Mouse (Mus musculus): ENCODE measurements around the gene Shc3. TPM values are rescaled to one million over a fixed set of nuclear protein-coding genes. Genes with fewer than 3 reads are reported as not detected.

Gene Shc3
- polyA plus RNA-seq, 1 experiment from 2014 or later = 0.31 TPM

- no peaks in the 10 kb centered on the region for H3K4me1 ChIP-seq (ENCODE audit: insufficient read depth, low read length)
- ATAC-seq (ENCODE audit: low FRiP score, low TSS enrichment) = no peak
- no peak overlapping the region for H3K4me2 ChIP-seq (replicated peaks; ENCODE audit: low read depth, low read length)
- H3K27me3 ChIP-seq (ENCODE audit: insufficient read depth, low read length) = no peaks in the 10 kb centered on the region
- no peak overlapping the region for H3K27ac ChIP-seq (ENCODE audit: low read length)
- H3K9me3 ChIP-seq (ENCODE audit: low read length) = no peaks in the 10 kb centered on the region
- H3K4me3 ChIP-seq (ENCODE audit: low read length) = no peak overlapping the region
- H3K9ac ChIP-seq (replicated peaks; ENCODE audit: low read length) = no peak overlapping the region
- H3K36me3 ChIP-seq (ENCODE audit: insufficient read depth, low read length) = no peaks in the 10 kb centered on the region
- 82% methylated on average over 3 of the region's 3 CpGs for WGBS
Observed at GRCm38 (mm10) chr13:51551824-51552223, 17.4 kb downstream of the Shc3 start.

- H3K9me3 ChIP-seq (ENCODE audit: low read length) = no peaks in the 10 kb centered on the region
- 89% methylated on average over 8 of the region's 8 CpGs for WGBS
- no peak overlapping the region for H3K4me2 ChIP-seq (replicated peaks; ENCODE audit: low read depth, low read length)
- no peak overlapping the region for H3K27ac ChIP-seq (ENCODE audit: low read length)
- ATAC-seq (ENCODE audit: low FRiP score, low TSS enrichment) = no peak
- H3K4me3 ChIP-seq (ENCODE audit: low read length) = no peak overlapping the region
- H3K27me3 ChIP-seq (ENCODE audit: insufficient read depth, low read length) = no peaks in the 10 kb centered on the region
- H3K36me3 ChIP-seq (ENCODE audit: insufficient read depth, low read length) = no peaks in the 10 kb centered on the region
- H3K4me1 ChIP-seq (ENCODE audit: insufficient read depth, low read length) = no peaks in the 10 kb centered on the region
- no peak overlapping the region for H3K9ac ChIP-seq (replicated peaks; ENCODE audit: low read length)
Observed at GRCm38 (mm10) chr13:51539816-51540215, 29.4 kb downstream of the Shc3 start.

- no peaks in the 10 kb centered on the region for H3K36me3 ChIP-seq (ENCODE audit: insufficient read depth, low read length)
- H3K27ac ChIP-seq (ENCODE audit: low read length) = no peak overlapping the region
- 88% methylated on average over 7 of the region's 7 CpGs for WGBS
- no peak overlapping the region for H3K9ac ChIP-seq (replicated peaks; ENCODE audit: low read length)
- no peak overlapping the region for H3K4me3 ChIP-seq (ENCODE audit: low read length)
- H3K9me3 ChIP-seq (ENCODE audit: low read length) = no peaks in the 10 kb centered on the region
- no peak for ATAC-seq (ENCODE audit: low FRiP score, low TSS enrichment)
- no peaks in the 10 kb centered on the region for H3K4me1 ChIP-seq (ENCODE audit: insufficient read depth, low read length)
- no peaks in the 10 kb centered on the region for H3K27me3 ChIP-seq (ENCODE audit: insufficient read depth, low read length)
- no peak overlapping the region for H3K4me2 ChIP-seq (replicated peaks; ENCODE audit: low read depth, low read length)
Observed at GRCm38 (mm10) chr13:51535326-51535725, 33.9 kb downstream of the Shc3 start.

- H3K36me3 ChIP-seq (ENCODE audit: insufficient read depth, low read length) = no peaks in the 10 kb centered on the region
- H3K4me3 ChIP-seq (ENCODE audit: low read length) = no peak overlapping the region
- ATAC-seq (ENCODE audit: low FRiP score, low TSS enrichment) = no peak
- WGBS = 45% methylated on average over 7 of the region's 7 CpGs
- H3K27me3 ChIP-seq (ENCODE audit: insufficient read depth, low read length) = no peaks in the 10 kb centered on the region
- H3K4me1 ChIP-seq (ENCODE audit: insufficient read depth, low read length) = no peaks in the 10 kb centered on the region
- H3K9me3 ChIP-seq (ENCODE audit: low read length) = no peaks in the 10 kb centered on the region
- H3K27ac ChIP-seq (ENCODE audit: low read length) = no peak overlapping the region
- no peak overlapping the region for H3K9ac ChIP-seq (replicated peaks; ENCODE audit: low read length)
- H3K4me2 ChIP-seq (replicated peaks; ENCODE audit: low read depth, low read length) = no peak overlapping the region
Observed at GRCm38 (mm10) chr13:51526480-51526879, 42.7 kb downstream of the Shc3 start.

- WGBS = 82% methylated on average over 4 of the region's 4 CpGs
Observed at GRCm38 (mm10) chr13:51524316-51524715, 44.9 kb downstream of the Shc3 start.

GRCm38 (mm10) chr13:51523311-51523710 is 45.9 kb downstream of the Shc3 start:
- Histone ChIP-seq H3K4me2 (replicated peaks; ENCODE audit: low read depth, low read length) (no peak overlapping the region), H3K4me1 (ENCODE audit: insufficient read depth, low read length) (no peaks in the 10 kb centered on the region), H3K36me3 (ENCODE audit: insufficient read depth, low read length) (no peaks in the 10 kb centered on the region), H3K9me3 (ENCODE audit: low read length) (no peaks in the 10 kb centered on the region), H3K27ac (ENCODE audit: low read length) (no peak overlapping the region), H3K27me3 (ENCODE audit: insufficient read depth, low read length) (no peaks in the 10 kb centered on the region), H3K9ac (replicated peaks; ENCODE audit: low read length) (no peak overlapping the region), H3K4me3 (ENCODE audit: low read length) (no peak overlapping the region)
- no peak for ATAC-seq (ENCODE audit: low FRiP score, low TSS enrichment)
- 96% methylated on average over 10 of the region's 10 CpGs for WGBS

More at GRCm38 (mm10) chr13:51524316-51524715, 44.9 kb downstream of the Shc3 start:
- H3K36me3 ChIP-seq (ENCODE audit: insufficient read depth, low read length) = no peaks in the 10 kb centered on the region
- ATAC-seq (ENCODE audit: low FRiP score, low TSS enrichment) = no peak
- H3K9me3 ChIP-seq (ENCODE audit: low read length) = no peaks in the 10 kb centered on the region
- H3K27me3 ChIP-seq (ENCODE audit: insufficient read depth, low read length) = no peaks in the 10 kb centered on the region
- no peaks in the 10 kb centered on the region for H3K4me1 ChIP-seq (ENCODE audit: insufficient read depth, low read length)
- no peak overlapping the region for H3K27ac ChIP-seq (ENCODE audit: low read length)
- H3K4me3 ChIP-seq (ENCODE audit: low read length) = no peak overlapping the region
- no peak overlapping the region for H3K4me2 ChIP-seq (replicated peaks; ENCODE audit: low read depth, low read length)
- H3K9ac ChIP-seq (replicated peaks; ENCODE audit: low read length) = no peak overlapping the region

- no peaks in the 10 kb centered on the region for H3K36me3 ChIP-seq (ENCODE audit: insufficient read depth, low read length)
- 91% methylated on average over 6 of the region's 6 CpGs for WGBS
Observed at GRCm38 (mm10) chr13:51518880-51519279, 50.3 kb downstream of the Shc3 start.

GRCm38 (mm10) chr13:51517943-51518342 is 51.3 kb downstream of the Shc3 start:
- Histone ChIP-seq H3K36me3 (ENCODE audit: insufficient read depth, low read length) (no peaks in the 10 kb centered on the region), H3K9ac (replicated peaks; ENCODE audit: low read length) (no peak overlapping the region), H3K27me3 (ENCODE audit: insufficient read depth, low read length) (no peaks in the 10 kb centered on the region), H3K4me2 (replicated peaks; ENCODE audit: low read depth, low read length) (no peak overlapping the region), H3K9me3 (ENCODE audit: low read length) (no peaks in the 10 kb centered on the region), H3K4me3 (ENCODE audit: low read length) (no peak overlapping the region), H3K4me1 (ENCODE audit: insufficient read depth, low read length) (no peaks in the 10 kb centered on the region), H3K27ac (ENCODE audit: low read length) (no peak overlapping the region)
- 75% methylated on average over 4 of the region's 4 CpGs for WGBS
- ATAC-seq (ENCODE audit: low FRiP score, low TSS enrichment) = no peak

More at GRCm38 (mm10) chr13:51518880-51519279, 50.3 kb downstream of the Shc3 start:
- Histone ChIP-seq H3K27me3 (ENCODE audit: insufficient read depth, low read length) (no peaks in the 10 kb centered on the region), H3K9ac (replicated peaks; ENCODE audit: low read length) (no peak overlapping the region), H3K9me3 (ENCODE audit: low read length) (no peaks in the 10 kb centered on the region), H3K4me2 (replicated peaks; ENCODE audit: low read depth, low read length) (no peak overlapping the region), H3K4me3 (ENCODE audit: low read length) (no peak overlapping the region), H3K4me1 (ENCODE audit: insufficient read depth, low read length) (no peaks in the 10 kb centered on the region), H3K27ac (ENCODE audit: low read length) (no peak overlapping the region)
- ATAC-seq (ENCODE audit: low FRiP score, low TSS enrichment) = no peak

GRCm38 (mm10) chr13:51508836-51509235 is 60.4 kb downstream of the Shc3 start:
- H3K27ac ChIP-seq (ENCODE audit: low read length) = no peak overlapping the region
- no peak for ATAC-seq (ENCODE audit: low FRiP score, low TSS enrichment)

GRCm38 (mm10) chr13:51505711-51506110 is 63.5 kb downstream of the Shc3 start:
- no peak for ATAC-seq (ENCODE audit: low FRiP score, low TSS enrichment)
- no peaks in the 10 kb centered on the region for H3K36me3 ChIP-seq (ENCODE audit: insufficient read depth, low read length)

More at GRCm38 (mm10) chr13:51508836-51509235, 60.4 kb downstream of the Shc3 start:
- Histone ChIP-seq H3K4me1 (ENCODE audit: insufficient read depth, low read length) (no peaks in the 10 kb centered on the region), H3K27me3 (ENCODE audit: insufficient read depth, low read length) (no peaks in the 10 kb centered on the region), H3K4me3 (ENCODE audit: low read length) (no peak overlapping the region), H3K9ac (replicated peaks; ENCODE audit: low read length) (no peak overlapping the region), H3K9me3 (ENCODE audit: low read length) (peaks cover 2% of the 10 kb centered on the region; the same call in 1 of the 2 replicates), H3K4me2 (replicated peaks; ENCODE audit: low read depth, low read length) (no peak overlapping the region), H3K36me3 (ENCODE audit: insufficient read depth, low read length) (no peaks in the 10 kb centered on the region)
- 76% methylated on average over 9 of the region's 9 CpGs for WGBS

More at GRCm38 (mm10) chr13:51505711-51506110, 63.5 kb downstream of the Shc3 start:
- no peak overlapping the region for H3K4me3 ChIP-seq (ENCODE audit: low read length)
- no peak overlapping the region for H3K4me2 ChIP-seq (replicated peaks; ENCODE audit: low read depth, low read length)
- H3K27ac ChIP-seq (ENCODE audit: low read length) = no peak overlapping the region
- H3K27me3 ChIP-seq (ENCODE audit: insufficient read depth, low read length) = no peaks in the 10 kb centered on the region
- 90% methylated on average over 5 of the region's 5 CpGs for WGBS
- H3K9me3 ChIP-seq (ENCODE audit: low read length) = peaks cover 2% of the 10 kb centered on the region; the same call in 1 of the 2 replicates
- no peaks in the 10 kb centered on the region for H3K4me1 ChIP-seq (ENCODE audit: insufficient read depth, low read length)
- H3K9ac ChIP-seq (replicated peaks; ENCODE audit: low read length) = no peak overlapping the region
